Mouse (Mus musculus) layer of hippocampus, adult 8-10 months (tissue): Measurements from ENCODE around the gene Gm10471. TPM values are rescaled to one million over a fixed set of nuclear protein-coding genes. Genes with fewer than 3 reads are reported as not detected.
"Not testable (repeated sequence)": the region's sequence is repeated elsewhere in the genome, so short reads cannot be mapped to it uniquely, and the experiment has no call there.

Source experiments
- DNase-seq, 2 experiments: peaks; one replicate each; pipeline ENCODE4 v3.0.0; 2022; ENCODE audit warnings: low spot score in 2 of 2
- total RNA-seq, 4 experiments: library from RNA; stranded (reverse); gene quantifications; 2 replicates each; pipeline ENCODE4 v1.2.4; 2022

Gene Gm10471
- total RNA-seq = not detected

- DNase-seq = not testable (repeated sequence)
Observed at GRCm38 (mm10) chr5:26089191-26089590, at the start of gene Gm10471. Gene Gm10471, minus strand, starts transcription at chr5:26089291.

- DNase-seq = not testable (repeated sequence)
Observed at GRCm38 (mm10) chr5:26121321-26121720, 32.2 kb upstream of the Gm10471 start, which contains the start of gene Gm10220. Gene Gm10220, minus strand, starts transcription at chr5:26121421.

GRCm38 (mm10) chr5:26105262-26105661 is 16.2 kb upstream of the Gm10471 start, which contains the start of gene 5031410I06Rik:
Gene 5031410I06Rik, minus strand, starts transcription at chr5:26105362.
- not testable (repeated sequence) for DNase-seq

- DNase-seq = not testable (repeated sequence)
Observed at GRCm38 (mm10) chr5:26079023-26079422, 10.1 kb downstream of the Gm10471 start.

- no peak for DNase-seq
Observed at GRCm38 (mm10) chr5:26070716-26071115, 18.4 kb downstream of the Gm10471 start.

GRCm38 (mm10) chr5:26058481-26058880 is 30.6 kb downstream of the Gm10471 start, which contains the start of gene Gm7347:
Gene Gm7347, minus strand, starts transcription at chr5:26058581.
- not testable (repeated sequence) for DNase-seq

- not testable (repeated sequence) for DNase-seq
Observed at GRCm38 (mm10) chr5:26039458-26039857, 49.6 kb downstream of the Gm10471 start, which contains the start of gene Speer4a. Gene Speer4a, minus strand, starts transcription at chr5:26039558.

Other genes starting within 250 kb of the Gm10471 start
- gene Gm21663, start 146.9 kb downstream of the Gm10471 start, total RNA-seq = not detected
- gene Gm21671, start 134.9 kb downstream of the Gm10471 start, total RNA-seq = not detected
- gene Gm21680, start 116.6 kb downstream of the Gm10471 start, total RNA-seq = not detected
- gene Gm21698, start 100.6 kb downstream of the Gm10471 start, total RNA-seq = not detected
- under 1 TPM in 1 of 4 experiments, not detected in 3; 0.93 TPM for gene Gm1979, start 84.5 kb downstream of the Gm10471 start, total RNA-seq
- gene Gm5862, start 66.4 kb downstream of the Gm10471 start, total RNA-seq = not detected
- gene Speer4a, start 49.7 kb downstream of the Gm10471 start, total RNA-seq = not detected
- gene Gm7347, start 30.7 kb downstream of the Gm10471 start, total RNA-seq = under 1 TPM in 1 of 4 experiments, not detected in 3; 0.11 TPM
- gene 5031410I06Rik, start 16.1 kb upstream of the Gm10471 start, total RNA-seq = not detected
- gene Gm10220, start 32.1 kb upstream of the Gm10471 start, total RNA-seq = not detected
- under 1 TPM; 0.39 to 0.59 (median 0.48) TPM for gene Gm7361, start 168.4 kb upstream of the Gm10471 start, total RNA-seq